Mouse (Mus musculus): ENCODE results near the gene Aarsd1. TPM values are rescaled to one million over a fixed set of nuclear protein-coding genes. Genes with fewer than 3 reads are reported as not detected.

Gene Aarsd1
- polyA plus RNA-seq, 1 experiment from 2014 or later = 98.2 TPM

GRCm38 (mm10) chr11:101460321-101460720, 42.9 kb upstream of the Aarsd1 start:
- H3K9ac ChIP-seq (ENCODE audit: low read depth, low read length) = no peak overlapping the region
- no peaks in the 10 kb centered on the region for H3K9me3 ChIP-seq (replicated peaks; ENCODE audit: control insufficient read depth, low read length, poor library complexity, severe bottlenecking)
- H3K4me1 ChIP-seq (ENCODE audit: control insufficient read depth, insufficient read depth, low read length) = peaks cover 26% of the 10 kb centered on the region
- peaks cover 42% of the 10 kb centered on the region for H3K36me3 ChIP-seq (ENCODE audit: control insufficient read depth, insufficient read depth, low read length)
- WGBS = 88% methylated on average over 15 of the region's 15 CpGs
- no peak overlapping the region for H3K4me3 ChIP-seq (ENCODE audit: low read depth, low read length)
- no peaks in the 10 kb centered on the region for H3K27me3 ChIP-seq (ENCODE audit: control insufficient read depth, insufficient read depth, low read depth, low read length)
- no peak for ATAC-seq
- no peak overlapping the region for H3K4me2 ChIP-seq (ENCODE audit: low read length)
- H3K27ac ChIP-seq (ENCODE audit: low read length) = no peak overlapping the region

- H3K9me3 ChIP-seq (replicated peaks; ENCODE audit: control insufficient read depth, low read length, poor library complexity, severe bottlenecking) = no peaks in the 10 kb centered on the region
- no peaks in the 10 kb centered on the region for H3K27me3 ChIP-seq (ENCODE audit: control insufficient read depth, insufficient read depth, low read depth, low read length)
- H3K4me1 ChIP-seq (ENCODE audit: control insufficient read depth, insufficient read depth, low read length) = peaks cover 26% of the 10 kb centered on the region
- WGBS = 39% methylated on average over 4 of the region's 6 CpGs
- H3K27ac ChIP-seq (ENCODE audit: low read length) = no peak overlapping the region
- peaks cover 42% of the 10 kb centered on the region for H3K36me3 ChIP-seq (ENCODE audit: control insufficient read depth, insufficient read depth, low read length)
- H3K9ac ChIP-seq (ENCODE audit: low read depth, low read length) = no peak overlapping the region
- H3K4me3 ChIP-seq (ENCODE audit: low read depth, low read length) = no peak overlapping the region
- no peak overlapping the region for H3K4me2 ChIP-seq (ENCODE audit: low read length)
- ATAC-seq = no peak
Measured at GRCm38 (mm10) chr11:101459716-101460115, 42.3 kb upstream of the Aarsd1 start.

- Histone ChIP-seq H3K27me3 (ENCODE audit: control insufficient read depth, insufficient read depth, low read depth, low read length) (no peaks in the 10 kb centered on the region), H3K4me3 (ENCODE audit: low read depth, low read length) (no peak overlapping the region), H3K9me3 (replicated peaks; ENCODE audit: control insufficient read depth, low read length, poor library complexity, severe bottlenecking) (no peaks in the 10 kb centered on the region), H3K36me3 (ENCODE audit: control insufficient read depth, insufficient read depth, low read length) (peaks cover 42% of the 10 kb centered on the region), H3K4me1 (ENCODE audit: control insufficient read depth, insufficient read depth, low read length) (peaks cover 12% of the 10 kb centered on the region), H3K9ac (ENCODE audit: low read depth, low read length) (no peak overlapping the region), H3K4me2 (ENCODE audit: low read length) (no peak overlapping the region), H3K27ac (ENCODE audit: low read length) (no peak overlapping the region)
- ATAC-seq = no peak
- 84% methylated on average over 12 of the region's 12 CpGs for WGBS
Measured at GRCm38 (mm10) chr11:101458217-101458616, 40.8 kb upstream of the Aarsd1 start.

GRCm38 (mm10) chr11:101457631-101458030, 40.2 kb upstream of the Aarsd1 start:
- H3K9me3 ChIP-seq (replicated peaks; ENCODE audit: control insufficient read depth, low read length, poor library complexity, severe bottlenecking) = no peaks in the 10 kb centered on the region
- 95% methylated on average over 7 of the region's 9 CpGs for WGBS
- H3K4me1 ChIP-seq (ENCODE audit: control insufficient read depth, insufficient read depth, low read length) = peaks cover 6% of the 10 kb centered on the region
- no peak overlapping the region for H3K4me3 ChIP-seq (ENCODE audit: low read depth, low read length)
- H3K36me3 ChIP-seq (ENCODE audit: control insufficient read depth, insufficient read depth, low read length) = peaks cover 42% of the 10 kb centered on the region
- H3K27ac ChIP-seq (ENCODE audit: low read length) = no peak overlapping the region
- H3K9ac ChIP-seq (ENCODE audit: low read depth, low read length) = no peak overlapping the region
- no peak for ATAC-seq
- no peak overlapping the region for H3K4me2 ChIP-seq (ENCODE audit: low read length)
- H3K27me3 ChIP-seq (ENCODE audit: control insufficient read depth, insufficient read depth, low read depth, low read length) = no peaks in the 10 kb centered on the region

DNA sequence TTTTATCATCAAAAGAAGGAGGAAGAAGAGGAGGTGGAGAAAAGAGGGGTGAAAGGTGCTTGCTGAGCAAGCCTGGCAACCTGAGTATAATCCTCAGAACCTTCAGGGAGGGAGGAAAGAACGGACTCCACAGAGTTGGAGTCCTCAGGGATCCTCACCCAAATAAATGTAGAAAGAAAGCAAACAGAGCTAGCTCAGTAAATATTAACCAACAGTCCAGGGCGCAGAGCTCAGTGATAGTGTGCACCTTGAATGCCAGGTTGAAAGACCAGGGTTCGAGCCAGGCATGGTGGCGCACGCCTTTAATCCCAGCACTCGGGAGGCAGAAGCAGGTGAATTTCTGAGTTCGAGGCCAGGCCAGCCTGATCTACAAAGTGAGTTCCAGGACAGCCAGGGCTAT, 38.2 kb upstream of the Aarsd1 start:
- no peak for ATAC-seq
- no peaks in the 10 kb centered on the region for H3K27me3 ChIP-seq (ENCODE audit: control insufficient read depth, insufficient read depth, low read depth, low read length)
- peaks cover 27% of the 10 kb centered on the region for H3K36me3 ChIP-seq (ENCODE audit: control insufficient read depth, insufficient read depth, low read length)
- H3K4me2 ChIP-seq (ENCODE audit: low read length) = no peak overlapping the region
- 86% methylated on average over 7 of the region's 7 CpGs for WGBS
- H3K27ac ChIP-seq (ENCODE audit: low read length) = no peak overlapping the region
- no peak overlapping the region for H3K4me3 ChIP-seq (ENCODE audit: low read depth, low read length)
- no peak overlapping the region for H3K9ac ChIP-seq (ENCODE audit: low read depth, low read length)
- H3K9me3 ChIP-seq (replicated peaks; ENCODE audit: control insufficient read depth, low read length, poor library complexity, severe bottlenecking) = no peaks in the 10 kb centered on the region
- H3K4me1 ChIP-seq (ENCODE audit: control insufficient read depth, insufficient read depth, low read length) = no peaks in the 10 kb centered on the region

DNA sequence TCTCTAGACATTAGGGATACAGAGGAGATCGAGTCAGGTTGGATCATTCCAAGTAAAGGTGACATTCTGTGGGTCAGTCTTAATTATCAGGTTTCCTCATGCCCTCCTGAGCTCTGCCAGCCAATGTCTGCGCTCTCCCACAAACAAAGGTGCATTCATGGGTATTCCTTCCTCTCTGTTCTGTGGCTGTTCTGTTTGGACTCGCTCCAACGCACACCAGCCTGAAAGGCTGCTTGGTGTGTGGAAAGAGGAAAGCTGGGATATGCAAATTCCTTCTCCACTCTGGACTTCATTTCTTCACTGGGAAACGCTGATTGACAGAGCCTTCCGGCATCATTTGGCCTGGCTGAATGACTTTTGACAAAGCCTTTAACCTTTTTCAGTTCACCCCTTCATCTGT, 37.3 kb upstream of the Aarsd1 start:
- H3K36me3 ChIP-seq (ENCODE audit: control insufficient read depth, insufficient read depth, low read length) = peaks cover 18% of the 10 kb centered on the region
- H3K4me3 ChIP-seq (ENCODE audit: low read depth, low read length) = no peak overlapping the region
- H3K27ac ChIP-seq (ENCODE audit: low read length) = no peak overlapping the region
- no peak overlapping the region for H3K4me2 ChIP-seq (ENCODE audit: low read length)
- no peak; the same call in 1 of the 2 replicates for ATAC-seq
- no peaks in the 10 kb centered on the region for H3K9me3 ChIP-seq (replicated peaks; ENCODE audit: control insufficient read depth, low read length, poor library complexity, severe bottlenecking)
- no peak overlapping the region for H3K9ac ChIP-seq (ENCODE audit: low read depth, low read length)
- H3K27me3 ChIP-seq (ENCODE audit: control insufficient read depth, insufficient read depth, low read depth, low read length) = no peaks in the 10 kb centered on the region
- H3K4me1 ChIP-seq (ENCODE audit: control insufficient read depth, insufficient read depth, low read length) = no peaks in the 10 kb centered on the region
- WGBS = 30% methylated on average over 6 of the region's 6 CpGs

- WGBS = 76% methylated on average over 10 of the region's 10 CpGs
- H3K4me2 ChIP-seq (ENCODE audit: low read length) = no peak overlapping the region
- peaks cover 4% of the 10 kb centered on the region; the same call in 1 of the 2 replicates for H3K36me3 ChIP-seq (ENCODE audit: control insufficient read depth, insufficient read depth, low read length)
- ATAC-seq = no peak
- no peak overlapping the region for H3K4me3 ChIP-seq (ENCODE audit: low read depth, low read length)
- no peaks in the 10 kb centered on the region for H3K4me1 ChIP-seq (ENCODE audit: control insufficient read depth, insufficient read depth, low read length)
- no peak overlapping the region for H3K9ac ChIP-seq (ENCODE audit: low read depth, low read length)
- no peak overlapping the region for H3K27ac ChIP-seq (ENCODE audit: low read length)
- H3K27me3 ChIP-seq (ENCODE audit: control insufficient read depth, insufficient read depth, low read depth, low read length) = no peaks in the 10 kb centered on the region
- H3K9me3 ChIP-seq (replicated peaks; ENCODE audit: control insufficient read depth, low read length, poor library complexity, severe bottlenecking) = no peaks in the 10 kb centered on the region
Measured at GRCm38 (mm10) chr11:101452093-101452774, 34.8 kb upstream of the Aarsd1 start.

- 92% methylated on average over 10 of the region's 10 CpGs for WGBS
- no peaks in the 10 kb centered on the region for H3K36me3 ChIP-seq (ENCODE audit: control insufficient read depth, insufficient read depth, low read length)
Measured at GRCm38 (mm10) chr11:101451536-101451935, 34.1 kb upstream of the Aarsd1 start.

GRCm38 (mm10) chr11:101450394-101450793, 33.0 kb upstream of the Aarsd1 start:
- no peaks in the 10 kb centered on the region for H3K4me1 ChIP-seq (ENCODE audit: control insufficient read depth, insufficient read depth, low read length)
- ATAC-seq = no peak
- H3K36me3 ChIP-seq (ENCODE audit: control insufficient read depth, insufficient read depth, low read length) = no peaks in the 10 kb centered on the region
- no peak overlapping the region for H3K27ac ChIP-seq (ENCODE audit: low read length)
- H3K4me3 ChIP-seq (ENCODE audit: low read depth, low read length) = no peak overlapping the region
- H3K9me3 ChIP-seq (replicated peaks; ENCODE audit: control insufficient read depth, low read length, poor library complexity, severe bottlenecking) = no peaks in the 10 kb centered on the region
- H3K27me3 ChIP-seq (ENCODE audit: control insufficient read depth, insufficient read depth, low read depth, low read length) = no peaks in the 10 kb centered on the region
- H3K4me2 ChIP-seq (ENCODE audit: low read length) = no peak overlapping the region
- WGBS = 82% methylated on average over 3 of the region's 3 CpGs
- H3K9ac ChIP-seq (ENCODE audit: low read depth, low read length) = no peak overlapping the region

More at GRCm38 (mm10) chr11:101451536-101451935, 34.1 kb upstream of the Aarsd1 start:
- no peak overlapping the region for H3K4me3 ChIP-seq (ENCODE audit: low read depth, low read length)
- H3K9ac ChIP-seq (ENCODE audit: low read depth, low read length) = no peak overlapping the region
- H3K27me3 ChIP-seq (ENCODE audit: control insufficient read depth, insufficient read depth, low read depth, low read length) = no peaks in the 10 kb centered on the region
- no peaks in the 10 kb centered on the region for H3K4me1 ChIP-seq (ENCODE audit: control insufficient read depth, insufficient read depth, low read length)
- no peak overlapping the region for H3K4me2 ChIP-seq (ENCODE audit: low read length)
- H3K9me3 ChIP-seq (replicated peaks; ENCODE audit: control insufficient read depth, low read length, poor library complexity, severe bottlenecking) = no peaks in the 10 kb centered on the region
- ATAC-seq = no peak
- H3K27ac ChIP-seq (ENCODE audit: low read length) = no peak overlapping the region
